Mouse (Mus musculus) C2C12 (cell line): ENCODE results near the gene Ier3.

Experiments used
- CEBPB ChIP-seq: IDR thresholded peaks from one replicate; pipeline ENCODE4 v1.6.1; 2011; ENCODE audit warnings: low read depth, mild to moderate bottlenecking, control low read depth, moderate library complexity
- CTCF ChIP-seq: IDR thresholded peaks from one replicate; pipeline ENCODE4 v1.5.1; 2011; ENCODE audit not compliant: control insufficient read depth, insufficient read depth, insufficient read length
- MAX ChIP-seq: IDR thresholded peaks from one replicate; pipeline ENCODE4 v1.6.1; 2011; ENCODE audit warnings: mild to moderate bottlenecking, control low read depth
- USF1 ChIP-seq: IDR thresholded peaks from one replicate; pipeline ENCODE4 v1.6.1; 2011; ENCODE audit warnings: low read depth, mild to moderate bottlenecking, control low read depth, moderate library complexity

DNA sequence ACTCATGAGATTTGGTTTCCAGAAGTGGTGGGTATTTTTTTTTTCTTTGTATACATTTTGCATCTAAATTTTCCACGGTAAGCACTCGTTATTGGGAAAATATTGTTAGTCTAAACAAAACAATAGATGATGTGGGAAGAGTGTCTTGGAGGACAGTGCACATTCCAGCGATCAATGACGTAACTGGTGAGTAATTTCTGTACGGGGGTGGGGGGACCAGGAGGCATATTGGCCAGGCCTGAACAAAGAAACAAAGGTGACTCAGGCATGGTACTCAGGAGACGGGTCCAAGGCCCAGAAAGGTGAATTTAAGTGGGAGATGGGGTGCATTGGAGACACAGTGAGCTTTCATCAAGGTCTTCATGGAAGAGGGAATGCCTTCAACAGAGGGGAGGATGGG, 25.8 kb upstream of the Ier3 start:
- TF ChIP-seq CTCF (no peak), CEBPB (peak; percentile 16), MAX (no peak), USF1 (no peak)
